Mouse (Mus musculus) gastrocnemius, postnatal 25 days (tissue): Measurements from ENCODE around the gene Prkg2. TPM values are rescaled to one million over a fixed set of nuclear protein-coding genes. Genes with fewer than 3 reads are reported as not detected.

ENCODE experiments used
- DNase-seq: peaks from one replicate; pipeline ENCODE4 v3.0.0; 2022
- total RNA-seq, 2 experiments: library from RNA; stranded (reverse); gene quantifications; 1 replicate in 1 of 2; 2 replicates in 1 of 2; pipeline ENCODE4 v1.2.3; 2021

Gene Prkg2
- total RNA-seq, 2 experiments from 2014 or later: 0.64 to 0.72 TPM

- DNase-seq: no peak
Measured at GRCm38 (mm10) chr5:98897946-98898345, 139.2 kb downstream of the Prkg2 start.

DNA sequence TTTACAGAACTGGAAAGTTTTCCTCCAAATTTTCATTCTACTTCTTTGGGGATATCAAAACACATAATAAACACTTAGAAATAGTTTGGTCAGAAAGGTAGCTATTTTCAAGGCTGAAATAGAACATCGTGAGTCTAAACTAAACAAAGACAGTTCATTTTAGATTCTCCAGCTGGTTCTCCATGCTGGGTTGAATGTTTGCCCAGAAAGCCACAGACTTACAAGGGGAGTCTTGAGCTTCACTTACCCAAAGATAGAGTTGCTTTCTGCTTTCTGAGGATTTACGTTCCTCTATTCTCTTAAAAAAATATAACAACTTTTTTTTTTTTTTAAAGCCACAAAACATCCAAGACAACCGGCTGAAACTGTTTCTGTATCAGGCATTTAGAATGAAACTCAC is 142.9 kb downstream of the Prkg2 start:
- no peak for DNase-seq

DNA sequence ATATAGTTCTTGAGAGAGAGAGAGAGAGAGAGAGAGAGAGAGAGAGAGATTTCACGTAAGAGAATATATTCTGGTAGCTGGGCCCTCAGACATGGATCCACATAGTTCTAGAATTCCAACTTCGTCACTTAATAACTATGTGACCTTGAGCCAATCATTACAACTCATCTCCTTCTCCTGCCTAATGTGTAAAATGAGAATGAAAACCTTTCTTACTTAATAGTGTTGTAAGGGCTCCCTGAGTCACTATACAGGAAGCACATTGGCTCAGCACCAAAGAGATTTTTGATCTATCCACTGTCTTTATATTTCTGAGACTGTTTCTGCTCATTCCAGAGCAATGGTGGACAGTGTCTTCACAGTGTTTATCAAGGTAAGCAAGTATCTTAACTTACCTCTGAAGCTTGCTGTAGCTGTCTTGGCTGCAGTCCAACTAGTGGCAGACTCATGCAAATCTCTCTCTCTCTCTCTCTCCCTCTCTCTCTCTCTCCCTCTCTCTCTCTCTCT is 146.6 kb downstream of the Prkg2 start:
- no peak for DNase-seq

DNA sequence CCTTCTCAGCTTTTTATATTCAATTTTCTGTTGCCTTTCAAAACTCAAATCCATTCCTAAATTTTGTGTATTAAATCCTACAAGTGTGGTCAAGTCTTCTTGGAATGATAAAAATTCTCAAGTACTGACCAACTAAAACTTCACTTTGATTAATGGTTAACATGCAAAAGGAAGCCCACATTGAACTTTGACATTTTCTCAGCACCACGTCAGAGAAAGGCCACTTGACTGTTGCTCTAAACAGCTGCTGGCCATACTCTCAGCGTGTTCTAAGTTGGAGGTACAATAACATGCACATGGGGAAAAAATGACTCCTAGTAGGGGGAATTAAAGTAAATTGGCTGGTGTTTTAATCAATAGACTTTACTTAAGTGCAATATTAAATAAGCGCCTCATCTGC is 155.1 kb downstream of the Prkg2 start:
- no peak for DNase-seq

Other genes with a start within 250 kb of the Prkg2 start
- 1 to 10 TPM in 1 of 2 experiments, under 1 TPM in 1; 0.77 to 1.5 TPM for gene Bmp3, start 182.9 kb downstream of the Prkg2 start, total RNA-seq